Mouse (Mus musculus): Measurements from ENCODE around the gene T2. TPM values are rescaled to one million over a fixed set of nuclear protein-coding genes. Genes with fewer than 3 reads are reported as not detected.

The T2 gene
- polyA plus RNA-seq, 1 experiment = not detected

DNA sequence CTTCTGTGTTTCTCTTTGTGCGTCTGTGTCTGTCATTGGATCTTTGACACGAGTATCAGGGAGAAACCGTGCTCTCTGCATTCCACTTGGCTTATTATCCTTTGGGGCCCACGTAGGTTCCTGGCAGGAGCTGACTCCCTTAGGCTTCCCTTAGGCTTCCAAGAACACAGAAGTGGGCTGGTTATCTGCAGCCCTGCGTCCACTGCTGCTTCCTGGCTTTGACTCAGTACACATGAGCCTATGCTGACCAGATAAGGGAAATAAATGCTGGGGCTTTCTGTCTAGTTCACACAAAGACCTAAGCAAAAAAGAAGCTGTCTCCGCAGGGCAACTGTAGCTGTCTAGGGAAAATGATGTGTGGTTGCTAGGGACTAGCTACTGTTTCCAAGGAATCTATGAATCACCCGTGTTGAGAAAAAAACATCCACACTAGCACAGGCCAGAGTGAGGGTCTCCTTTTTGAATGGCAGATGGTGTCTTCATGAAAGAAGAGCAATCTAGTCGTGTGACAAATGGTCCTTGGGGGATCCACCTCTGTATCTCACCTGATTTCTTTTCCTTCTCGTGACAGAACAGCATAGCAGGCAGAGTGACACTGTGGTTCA lies 101.2 kb downstream of the T2 start:
- peak overlapping the region; percentile 76 for H3K4me3 ChIP-seq (replicated peaks)
- H3K9me3 ChIP-seq = no peaks in the 10 kb centered on the region
- peaks cover 82% of the 10 kb centered on the region for H3K4me1 ChIP-seq
- TF ChIP-seq FLI1 (IDR thresholded peaks at IDR 0.05; ENCODE audit: low read length) (no peak), GATA1 (IDR thresholded peaks at IDR 0.05; ENCODE audit: borderline replicate concordance, low read length) (peak; percentile 81)
- no peaks in the 10 kb centered on the region for H3K27me3 ChIP-seq (replicated peaks)
- H3K36me3 ChIP-seq (replicated peaks; ENCODE audit: low read length) = no peaks in the 10 kb centered on the region

DNA sequence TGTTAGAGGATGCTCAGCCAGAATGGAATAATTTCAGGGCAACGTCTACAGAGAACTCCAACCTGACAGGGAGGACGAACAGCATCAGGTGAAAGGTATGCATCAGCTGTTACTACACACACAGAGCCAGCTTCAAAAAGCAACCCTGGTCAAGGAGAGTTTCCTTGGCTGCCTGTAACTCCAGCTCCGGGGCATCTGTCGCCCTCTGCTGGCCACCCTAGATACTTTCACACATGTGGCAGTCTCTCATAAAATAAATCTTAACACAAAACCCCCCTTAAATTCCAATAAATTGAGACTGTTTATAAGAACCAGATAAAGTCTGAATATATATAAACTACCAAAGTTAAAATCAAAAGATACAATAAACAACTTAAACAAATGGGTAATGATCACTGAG lies 105.8 kb downstream of the T2 start:
- Histone ChIP-seq H3K27me3 (replicated peaks) (peaks cover 20% of the 10 kb centered on the region), H3K4me3 (replicated peaks) (no peak overlapping the region), H3K36me3 (replicated peaks; ENCODE audit: low read length) (no peaks in the 10 kb centered on the region), H3K4me1 (peaks cover 49% of the 10 kb centered on the region), H3K9me3 (no peaks in the 10 kb centered on the region)
- TF ChIP-seq FLI1 (IDR thresholded peaks at IDR 0.05; ENCODE audit: low read length) (no peak), GATA1 (IDR thresholded peaks at IDR 0.05; ENCODE audit: borderline replicate concordance, low read length) (no peak)

DNA sequence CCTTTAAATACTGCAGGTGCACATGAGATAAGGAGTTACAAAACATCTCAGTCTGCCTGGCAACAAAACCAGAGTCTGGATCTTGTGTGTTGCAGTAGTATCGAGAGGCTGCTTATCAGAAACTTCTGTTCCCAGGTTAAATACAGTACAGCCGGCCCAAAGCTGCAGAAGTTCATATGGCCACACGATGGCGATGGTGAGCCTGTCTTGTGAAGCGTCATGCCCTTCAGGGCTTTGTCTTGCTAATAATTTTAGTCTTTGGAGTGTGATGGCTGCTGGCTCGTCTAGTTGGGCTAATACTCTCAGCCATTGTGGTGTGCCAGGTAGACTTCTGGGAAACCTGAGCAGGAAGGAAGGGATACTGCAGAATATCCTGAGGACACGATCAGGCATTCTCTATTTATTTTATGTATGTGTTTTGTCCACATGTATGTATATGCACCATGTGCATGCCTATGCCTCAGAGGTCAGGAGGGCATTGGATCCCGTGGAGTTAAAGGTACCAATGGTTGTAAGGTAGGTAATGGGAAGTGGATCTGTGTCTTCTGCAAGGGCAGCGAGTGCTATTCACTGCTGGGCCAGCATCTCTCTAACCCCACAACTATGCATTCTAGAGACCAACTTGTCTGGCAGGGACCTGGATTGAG lies 107.8 kb downstream of the T2 start:
- TF ChIP-seq GATA1 (IDR thresholded peaks at IDR 0.05; ENCODE audit: borderline replicate concordance, low read length) (no peak), FLI1 (IDR thresholded peaks at IDR 0.05; ENCODE audit: low read length) (no peak)
- Histone ChIP-seq H3K36me3 (replicated peaks; ENCODE audit: low read length) (no peaks in the 10 kb centered on the region), H3K4me1 (peaks cover 36% of the 10 kb centered on the region), H3K9me3 (no peaks in the 10 kb centered on the region), H3K27me3 (replicated peaks) (peaks cover 39% of the 10 kb centered on the region), H3K4me3 (replicated peaks) (no peak overlapping the region)

DNA sequence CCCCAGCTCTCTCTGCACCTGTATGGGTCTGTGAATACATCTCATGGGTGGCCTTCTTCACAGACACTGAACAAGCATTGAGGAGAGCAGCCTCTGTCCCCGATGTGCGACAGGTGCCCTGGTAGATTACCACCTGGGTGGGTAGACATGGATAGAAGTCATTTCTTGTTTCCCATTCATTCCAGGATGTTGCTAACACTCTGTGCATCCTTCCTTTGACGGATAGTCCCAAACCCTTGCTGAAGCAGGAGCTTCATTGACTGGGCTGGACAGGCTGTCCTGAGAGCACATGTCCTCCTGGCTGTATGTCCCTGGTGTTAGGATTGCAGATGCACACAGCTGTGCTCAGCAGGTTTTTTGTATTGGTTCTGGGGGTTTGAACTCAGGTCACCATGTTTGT lies 112.0 kb downstream of the T2 start:
- TF ChIP-seq GATA1 (IDR thresholded peaks at IDR 0.05; ENCODE audit: borderline replicate concordance, low read length) (no peak), FLI1 (IDR thresholded peaks at IDR 0.05; ENCODE audit: low read length) (no peak)
- Histone ChIP-seq H3K36me3 (replicated peaks; ENCODE audit: low read length) (no peaks in the 10 kb centered on the region), H3K9me3 (no peaks in the 10 kb centered on the region), H3K4me1 (peaks cover 19% of the 10 kb centered on the region; the same call in 1 of the 2 replicates), H3K27me3 (replicated peaks) (peaks cover 57% of the 10 kb centered on the region), H3K4me3 (replicated peaks) (no peak overlapping the region)

DNA sequence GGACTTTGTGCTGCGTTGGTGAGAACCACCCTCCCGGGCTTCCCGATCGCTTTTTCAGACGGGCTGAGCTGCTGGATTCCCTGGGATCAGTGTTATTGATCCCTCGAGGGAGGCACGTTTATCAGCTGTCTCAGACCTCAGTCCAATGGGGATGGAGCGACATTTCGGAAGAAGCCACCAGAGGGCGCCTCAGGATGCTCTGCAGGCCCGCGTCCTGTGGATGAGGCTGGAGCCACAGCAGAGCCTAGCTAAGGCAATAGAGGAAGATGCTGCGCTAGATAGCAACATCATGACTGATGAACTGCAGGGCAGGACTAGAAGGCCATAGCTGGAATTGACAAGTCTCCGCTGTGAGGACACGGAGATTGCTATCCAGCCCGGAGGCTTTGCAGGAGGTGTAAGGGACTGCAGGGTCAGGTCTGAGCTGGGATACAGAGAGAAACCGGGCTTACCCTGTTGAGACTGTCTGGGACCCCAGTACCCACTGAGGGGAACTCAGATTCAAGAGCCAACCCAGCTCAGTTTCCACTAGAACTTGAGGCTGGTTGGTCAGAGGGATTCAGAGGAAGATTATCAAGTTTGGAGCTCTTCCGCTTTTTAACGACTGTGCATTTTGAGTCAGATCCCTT lies 113.0 kb downstream of the T2 start:
- peaks cover 12% of the 10 kb centered on the region; the same call in 1 of the 2 replicates for H3K4me1 ChIP-seq
- peaks cover 56% of the 10 kb centered on the region for H3K27me3 ChIP-seq (replicated peaks)
- no peaks in the 10 kb centered on the region for H3K9me3 ChIP-seq
- no peak overlapping the region for H3K4me3 ChIP-seq (replicated peaks)
- TF ChIP-seq GATA1 (IDR thresholded peaks at IDR 0.05; ENCODE audit: borderline replicate concordance, low read length) (no peak), FLI1 (IDR thresholded peaks at IDR 0.05; ENCODE audit: low read length) (no peak)
- no peaks in the 10 kb centered on the region for H3K36me3 ChIP-seq (replicated peaks; ENCODE audit: low read length)

Other genes starting within 250 kb of the T2 start
- not detected in 2 replicates for gene Gm49673, start 208.2 kb upstream of the T2 start, polyA plus RNA-seq (2012; ENCODE audit: insufficient read depth, low replicate concordance)
- 29.1 and 88.8 TPM in 2 replicates for gene Rnaset2a, start 207.9 kb upstream of the T2 start, polyA plus RNA-seq (2012; ENCODE audit: insufficient read depth, low replicate concordance)
- 2.2 TPM in 1 of 2 replicates, not detected in the other for gene Fgfr1op, start 190.5 kb upstream of the T2 start, polyA plus RNA-seq (2012; ENCODE audit: insufficient read depth, low replicate concordance)
- not detected in 2 replicates for gene Ccr6, start 119.9 kb upstream of the T2 start, polyA plus RNA-seq (2012; ENCODE audit: insufficient read depth, low replicate concordance)
- gene Mpc1, start 73.1 kb upstream of the T2 start, polyA plus RNA-seq (2012; ENCODE audit: insufficient read depth, low replicate concordance) = 33.7 TPM in 1 of 2 replicates, not detected in the other
- 81.6 and 131 TPM in 2 replicates for gene Sft2d1, start 44.9 kb upstream of the T2 start, polyA plus RNA-seq (2012; ENCODE audit: insufficient read depth, low replicate concordance)
- gene Prr18, start 18.5 kb upstream of the T2 start, polyA plus RNA-seq (2012; ENCODE audit: insufficient read depth, low replicate concordance) = 0.48 and 1.9 TPM in 2 replicates
- not detected in 2 replicates for gene T, start 78.4 kb downstream of the T2 start, polyA plus RNA-seq (2012; ENCODE audit: insufficient read depth, low replicate concordance)
- 3.9 and 11.5 TPM in 2 replicates for gene Pde10a, start 169.4 kb downstream of the T2 start, polyA plus RNA-seq (2012; ENCODE audit: insufficient read depth, low replicate concordance)
- gene Gm17087, start 211.0 kb downstream of the T2 start, polyA plus RNA-seq (2012; ENCODE audit: insufficient read depth, low replicate concordance) = not detected in 2 replicates

Data from megakaryocyte, embryonic 14.5 days (primary cell).